30 mouse cellular contexts compared by ENCODE assay signal in the genomic region with DNA sequence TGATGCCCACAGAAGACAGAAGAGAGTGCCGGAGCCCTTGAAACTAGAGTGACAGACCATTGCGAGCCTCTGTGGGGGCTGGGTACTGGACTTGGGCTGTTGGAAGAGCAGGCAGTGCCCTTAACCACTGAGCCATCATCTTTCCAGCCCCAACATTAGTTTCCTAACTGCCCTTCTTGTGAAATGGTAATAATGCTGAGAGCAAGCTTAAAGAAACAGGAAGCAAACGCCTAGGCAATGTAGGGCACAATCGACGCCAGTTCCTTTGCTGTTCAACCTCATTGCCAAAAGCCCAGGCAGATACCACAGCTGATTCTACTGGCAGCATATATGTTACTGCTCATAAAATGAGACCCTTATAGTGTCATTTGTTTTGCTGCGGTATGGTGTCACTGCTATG. TPM values are rescaled to one million over a fixed set of nuclear protein-coding genes. Genes with fewer than 3 reads are reported as not detected.
"Had no signal": no experiment of that assay in that cellular context is flagged by ENCODE, and none has a peak within 500 bp of the region (broad histone marks: within the 10 kb centered on the region; RNA-seq: fewer than 3 reads in every experiment).

No protein-coding gene starts in this region.

- H3K4me3 ChIP-seq: heart, embryonic 10.5 days; heart, embryonic 12.5 days; hindbrain, embryonic 13.5 days; hindbrain, embryonic 15.5 days; kidney, embryonic 15.5 days; limb, embryonic 13.5 days; limb, embryonic 15.5 days had no signal

- H3K27ac ChIP-seq: heart, embryonic 10.5 days; hindbrain, embryonic 13.5 days; hindbrain, embryonic 15.5 days; hindbrain, postnatal 0 days; kidney, embryonic 15.5 days; kidney, postnatal 0 days; limb, embryonic 13.5 days; limb, embryonic 15.5 days had no signal

- DNase-seq: gastrocnemius, postnatal 14 days; gastrocnemius, postnatal 36 days; heart, adult 18-20 months; heart, postnatal 10 days; heart, postnatal 4 days; kidney, adult 11 months; kidney, adult 2 months; kidney, adult 9 months; kidney, postnatal 25 days; kidney, postnatal 4 days; layer of hippocampus, adult 9-11 months; layer of hippocampus, postnatal 36 days; left cerebral cortex, postnatal 4 days had no signal

- ATAC-seq: hindbrain, postnatal 0 days; intestine, embryonic 16.5 days had no signal

RNA-seq across cellular contexts. Expression of a gene that starts 36.4 kb away (rescaled TPM):
- total RNA-seq: gastrocnemius, adult 18-20 months; gastrocnemius, adult 8-10 months; gastrocnemius, postnatal 14 days; gastrocnemius, postnatal 36 days; heart, adult 18-20 months; heart, adult 8-10 months; heart, postnatal 10 days; heart, postnatal 25 days; heart, postnatal 4 days; layer of hippocampus, adult 8-10 months; layer of hippocampus, postnatal 36 days; left cerebral cortex, adult 8-10 months; left cerebral cortex, postnatal 25 days had no signal
